Mouse (Mus musculus) kidney, postnatal 36 days (tissue): ENCODE measurements around the gene Suclg2.
A peak's percentile ranks its signal among the peaks of the same experiment; 100 is the strongest.
"Not testable (repeated sequence)": the region's sequence is repeated elsewhere in the genome, so short reads cannot be mapped to it uniquely, and the experiment has no call there.

Experiments used
- DNase-seq, 2 experiments: peaks; one replicate each; pipeline ENCODE4 v3.0.0; 2021 to 2022; ENCODE audit warnings: mixed read lengths in 2 of 2

Gene Suclg2

GRCm38 (mm10) chr6:95619817-95620216 lies 98.8 kb downstream of the Suclg2 start:
- no peak for DNase-seq

- DNase-seq = no peak
Observed at GRCm38 (mm10) chr6:95618434-95618833, 100.2 kb downstream of the Suclg2 start.

GRCm38 (mm10) chr6:95613228-95613627 lies 105.4 kb downstream of the Suclg2 start:
- no peak for DNase-seq

GRCm38 (mm10) chr6:95612412-95613022 lies 106.1 kb downstream of the Suclg2 start:
- DNase-seq = no peak

GRCm38 (mm10) chr6:95611059-95611458 lies 107.5 kb downstream of the Suclg2 start:
- no peak for DNase-seq

- no peak for DNase-seq
Observed at GRCm38 (mm10) chr6:95608123-95608522, 110.5 kb downstream of the Suclg2 start.

- not testable (repeated sequence) for DNase-seq
Observed at GRCm38 (mm10) chr6:95600731-95601130, 117.9 kb downstream of the Suclg2 start.

- DNase-seq = peak; percentile 54 to 56
Observed at GRCm38 (mm10) chr6:95596766-95597750, 121.5 kb downstream of the Suclg2 start.

- no peak for DNase-seq
Observed at GRCm38 (mm10) chr6:95595852-95596251, 122.7 kb downstream of the Suclg2 start.

- peak; percentile 47 to 54 for DNase-seq
Observed at GRCm38 (mm10) chr6:95594239-95594638, 124.4 kb downstream of the Suclg2 start.

GRCm38 (mm10) chr6:95592396-95592795 lies 126.2 kb downstream of the Suclg2 start:
- DNase-seq = peak; percentile 3 to 7

GRCm38 (mm10) chr6:95590463-95590862 lies 128.1 kb downstream of the Suclg2 start:
- DNase-seq = no peak

GRCm38 (mm10) chr6:95587108-95587796 lies 131.3 kb downstream of the Suclg2 start:
- no peak for DNase-seq

- DNase-seq = no peak
Observed at GRCm38 (mm10) chr6:95581893-95582292, 136.7 kb downstream of the Suclg2 start.

GRCm38 (mm10) chr6:95579792-95580191 lies 138.8 kb downstream of the Suclg2 start:
- no peak for DNase-seq

GRCm38 (mm10) chr6:95575531-95575930 lies 143.1 kb downstream of the Suclg2 start:
- DNase-seq = no peak

- DNase-seq = no peak
Observed at GRCm38 (mm10) chr6:95574867-95575266, 143.7 kb downstream of the Suclg2 start.

GRCm38 (mm10) chr6:95574389-95574788 lies 144.2 kb downstream of the Suclg2 start:
- DNase-seq = no peak

GRCm38 (mm10) chr6:95573035-95573759 lies 145.4 kb downstream of the Suclg2 start:
- no peak for DNase-seq

GRCm38 (mm10) chr6:95571620-95572019 lies 147.0 kb downstream of the Suclg2 start:
- no peak for DNase-seq

- peak in 1 of 2 experiments; percentile 12 for DNase-seq
Observed at GRCm38 (mm10) chr6:95563355-95564009, 155.1 kb downstream of the Suclg2 start.

- no peak for DNase-seq
Observed at GRCm38 (mm10) chr6:95556320-95556719, 162.3 kb downstream of the Suclg2 start.
